Mouse (Mus musculus) lung, adult 2 months (tissue): Measurements from ENCODE around the gene Bcas3. TPM values are rescaled to one million over a fixed set of nuclear protein-coding genes. Genes with fewer than 3 reads are reported as not detected.

ENCODE experiments used
- DNase-seq: peaks from one replicate; pipeline ENCODE4 v3.0.0; 2022
- H3K4me1 ChIP-seq: fragments of 200-500 bp; 2 replicates; pipeline ENCODE4 v1.6.1; 2011; ENCODE audit warnings: low read length; ENCODE audit not compliant: control insufficient read depth, insufficient read depth
- H3K4me3 ChIP-seq: fragments of 200-500 bp; replicated peaks from 2 replicates; pipeline ENCODE3; 2011; ENCODE audit warnings: low read depth, mild to moderate bottlenecking, control low read depth, low read length; ENCODE audit errors: extremely low read depth
- CTCF ChIP-seq: fragments of 200-500 bp; IDR thresholded peaks from 2 replicates; pipeline ENCODE4 v1.5.1; 2011; ENCODE audit warnings: mild to moderate bottlenecking, low read length, control low read depth; ENCODE audit not compliant: insufficient read depth
- POLR2A ChIP-seq: fragments of 200-500 bp; IDR thresholded peaks from 2 replicates; pipeline ENCODE4 v1.6.1; 2011; ENCODE audit warnings: low read depth, mild to moderate bottlenecking, control low read depth, low read length, borderline replicate concordance; ENCODE audit errors: extremely low read depth
- WGBS: fragments of 180-500 bp; shearing (Covaris S2); methylation state at CpG from one replicate; pipeline ENCODE4 v1.1.7; 2018; 5-methylcytosine and 5-hydroxymethylcytosine counted together
- polyA plus RNA-seq: library from polyadenylated mRNA; depleted of rRNA; stranded (reverse); fragments of >200 nt; gene quantifications from 2 replicates; pipeline ENCODE4 v1.2.3, GENCODE M21; 2012

The Bcas3 gene
- polyA plus RNA-seq, 1 experiment, result 55.7 TPM

DNA sequence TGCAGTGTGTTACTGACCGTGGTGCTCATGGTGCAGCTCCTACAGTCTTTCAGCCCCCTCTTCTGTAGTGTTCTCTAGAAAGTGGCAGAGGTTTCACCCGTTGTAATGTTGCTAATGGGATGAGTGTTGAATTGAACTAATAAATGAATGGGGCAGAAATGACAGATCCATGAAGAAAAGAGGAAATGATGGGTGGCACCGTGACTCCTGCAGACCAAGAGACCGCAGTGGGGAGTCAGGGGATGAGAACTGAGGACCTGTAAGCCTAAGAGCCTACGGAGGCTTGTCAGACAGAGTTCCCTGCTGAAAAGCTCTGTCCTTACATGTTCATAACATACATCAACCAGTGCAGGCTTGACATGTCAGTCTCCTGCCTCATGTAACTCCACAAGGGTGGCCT, 336.3 kb downstream of the Bcas3 start:
- TF ChIP-seq CTCF (no peak), POLR2A (no peak)
- Histone ChIP-seq H3K4me3 (no peak overlapping the region), H3K4me1 (peaks cover 4% of the 10 kb centered on the region; the same call in 1 of the 2 replicates)
- DNase-seq, result no peak
- WGBS, result 91% methylated on average over 5 of the region's 5 CpGs

DNA sequence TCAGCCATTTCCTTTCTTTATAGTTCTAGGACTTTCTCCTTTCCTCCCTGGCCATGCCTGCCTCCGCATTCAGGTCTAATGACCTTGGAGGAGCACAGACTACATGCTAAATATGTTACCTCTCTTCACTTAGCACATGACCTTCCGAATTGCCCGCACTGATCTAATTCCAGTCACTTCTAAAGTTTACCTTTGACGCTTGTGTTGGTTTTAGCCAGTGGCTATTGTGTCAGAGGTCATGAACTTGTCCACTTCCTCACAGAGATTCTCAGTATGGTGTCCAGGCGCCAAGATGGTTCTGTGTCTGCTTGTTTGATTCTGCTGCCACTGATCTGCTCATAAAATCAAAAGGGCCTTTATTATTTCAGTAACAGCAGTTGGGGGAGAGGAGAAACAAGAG, 338.3 kb downstream of the Bcas3 start:
- DNase-seq, result no peak
- Histone ChIP-seq H3K4me1 (0 out of 2 replicates have a peak, but pooled peaks cover 2% of the 10 kb centered on the region), H3K4me3 (no peak overlapping the region)
- TF ChIP-seq POLR2A (no peak), CTCF (no peak)
- WGBS, result 44% methylated on average over 5 of the region's 5 CpGs

DNA sequence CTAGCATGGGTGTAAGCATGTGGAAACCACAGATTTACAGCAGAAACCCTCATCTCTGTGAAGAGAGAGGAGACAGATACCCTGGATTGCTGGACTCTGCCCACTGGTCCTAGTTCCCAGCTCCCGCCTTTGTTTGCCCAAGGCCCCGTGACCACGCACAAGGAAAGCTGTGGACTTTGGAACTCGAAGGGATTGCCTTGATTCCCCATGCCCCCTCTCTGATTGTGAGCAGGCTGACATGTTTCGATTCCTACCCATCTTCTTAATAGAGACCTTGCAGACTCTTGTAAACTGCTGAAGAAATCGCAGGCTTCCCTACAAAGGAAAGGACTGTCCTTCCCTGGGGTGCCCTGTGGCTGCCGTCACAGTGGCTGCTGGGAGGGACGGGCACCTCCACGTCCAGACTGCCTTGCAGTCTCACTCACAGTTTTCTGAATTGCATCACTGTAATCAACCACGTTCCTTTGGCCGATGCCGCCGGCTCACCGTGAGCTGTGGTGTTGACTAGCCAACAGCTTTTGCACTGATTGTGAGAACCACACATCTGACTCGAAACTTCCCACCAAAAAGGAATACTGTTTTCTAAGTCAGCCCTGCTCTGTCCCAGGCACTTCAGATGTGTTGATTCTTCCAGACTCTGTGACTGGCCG, 342.8 kb downstream of the Bcas3 start:
- 65% methylated on average over 16 of the region's 16 CpGs for WGBS
- no peak for TF ChIP-seq POLR2A
- TF ChIP-seq CTCF, result no peak
- peak; percentile 37 for DNase-seq
- Histone ChIP-seq H3K4me3 (no peak overlapping the region), H3K4me1 (0 out of 2 replicates have a peak, but pooled peaks cover 2% of the 10 kb centered on the region)

DNA sequence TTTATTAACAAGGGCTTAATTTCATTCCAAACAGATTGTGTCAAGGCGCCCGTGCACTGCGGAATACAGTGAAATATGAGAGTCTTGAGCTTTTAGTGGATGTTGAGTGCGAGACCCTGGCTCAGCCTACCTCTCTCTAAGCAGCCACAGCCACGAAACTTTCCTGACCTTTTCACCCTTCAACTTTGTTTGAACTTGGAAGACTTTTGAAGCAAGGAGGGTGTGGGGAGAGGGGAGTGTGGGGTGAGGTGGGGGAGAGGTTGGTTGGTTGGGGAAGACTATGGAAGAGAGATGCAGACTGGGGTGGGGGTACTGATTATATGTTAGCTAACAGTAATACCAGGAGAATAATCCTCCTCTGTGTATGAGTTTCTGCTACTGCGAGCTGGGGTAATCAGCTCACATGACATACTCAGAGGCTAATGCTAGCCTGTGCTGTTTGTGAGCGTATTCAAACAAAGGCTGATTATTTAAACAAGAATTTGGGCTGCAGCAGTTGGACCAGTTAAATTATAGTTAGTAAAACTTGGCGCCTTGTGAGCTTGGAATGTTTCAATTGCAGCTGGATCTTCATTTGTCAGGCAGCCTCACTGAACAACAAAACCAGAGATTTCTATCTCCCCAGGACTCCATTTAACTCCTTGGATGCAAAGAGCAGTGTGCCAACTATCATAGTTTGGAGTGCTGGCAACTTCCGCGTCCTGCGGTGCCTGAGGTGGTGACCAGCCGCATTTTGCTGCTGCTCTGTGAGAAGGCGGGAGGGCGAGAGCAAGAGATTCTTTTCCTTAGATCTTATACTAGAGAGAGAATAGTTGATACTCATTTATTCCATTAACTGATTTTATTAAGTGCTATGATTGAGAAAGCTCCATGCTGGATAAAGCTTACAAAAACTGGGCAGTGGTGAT, 343.8 kb downstream of the Bcas3 start:
- Histone ChIP-seq H3K4me1 (no peaks in the 10 kb centered on the region), H3K4me3 (no peak overlapping the region)
- no peak for DNase-seq
- 52% methylated on average over 14 of the region's 14 CpGs for WGBS
- TF ChIP-seq POLR2A, result no peak
- no peak for TF ChIP-seq CTCF

DNA sequence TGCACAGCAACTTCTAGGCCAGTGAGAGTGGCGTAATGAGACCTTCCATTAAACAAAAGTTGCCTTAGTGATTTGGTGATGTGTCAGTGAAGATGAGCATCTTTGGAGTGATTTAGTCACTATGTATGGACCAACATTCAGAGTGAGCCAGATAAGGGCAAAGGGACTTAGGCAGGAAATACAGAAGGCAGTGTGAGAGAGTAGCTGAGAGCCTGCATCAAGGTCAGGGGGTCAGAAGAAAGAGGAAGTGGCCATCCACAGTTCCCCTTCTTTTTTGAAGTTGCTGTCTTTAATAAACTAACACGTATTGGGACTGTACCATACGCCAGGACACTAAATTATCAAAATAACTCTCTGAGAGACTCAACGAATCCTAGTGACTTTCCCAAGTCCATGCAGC, 344.5 kb downstream of the Bcas3 start:
- WGBS, result 75% methylated on average over 4 of the region's 4 CpGs
- no peak for DNase-seq
- Histone ChIP-seq H3K4me3 (no peak overlapping the region), H3K4me1 (no peaks in the 10 kb centered on the region)
- no peak for TF ChIP-seq POLR2A
- no peak for TF ChIP-seq CTCF

DNA sequence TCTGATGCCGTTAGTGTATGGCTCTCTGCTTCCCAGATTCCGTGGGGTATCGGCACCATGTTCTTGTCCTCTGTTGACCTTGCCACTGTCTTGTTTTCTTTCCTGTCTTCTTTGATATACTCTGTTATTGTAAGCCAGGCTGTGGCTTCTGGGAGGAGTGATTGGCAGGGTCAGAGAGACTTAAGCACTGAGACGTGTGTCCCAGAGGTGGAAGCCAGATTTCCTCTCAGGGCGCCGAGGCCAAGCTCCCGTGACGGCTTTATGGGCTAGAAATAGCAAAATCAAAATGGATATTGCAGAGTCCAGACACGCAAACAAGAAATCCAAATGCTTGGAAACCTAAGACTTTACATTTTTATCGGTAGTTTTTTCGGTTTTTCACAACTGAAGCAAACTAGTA, 345.3 kb downstream of the Bcas3 start:
- H3K4me1 ChIP-seq, result no peaks in the 10 kb centered on the region
- DNase-seq, result no peak
- H3K4me3 ChIP-seq, result no peak overlapping the region
- 77% methylated on average over 11 of the region's 11 CpGs for WGBS
- TF ChIP-seq POLR2A, result no peak

DNA sequence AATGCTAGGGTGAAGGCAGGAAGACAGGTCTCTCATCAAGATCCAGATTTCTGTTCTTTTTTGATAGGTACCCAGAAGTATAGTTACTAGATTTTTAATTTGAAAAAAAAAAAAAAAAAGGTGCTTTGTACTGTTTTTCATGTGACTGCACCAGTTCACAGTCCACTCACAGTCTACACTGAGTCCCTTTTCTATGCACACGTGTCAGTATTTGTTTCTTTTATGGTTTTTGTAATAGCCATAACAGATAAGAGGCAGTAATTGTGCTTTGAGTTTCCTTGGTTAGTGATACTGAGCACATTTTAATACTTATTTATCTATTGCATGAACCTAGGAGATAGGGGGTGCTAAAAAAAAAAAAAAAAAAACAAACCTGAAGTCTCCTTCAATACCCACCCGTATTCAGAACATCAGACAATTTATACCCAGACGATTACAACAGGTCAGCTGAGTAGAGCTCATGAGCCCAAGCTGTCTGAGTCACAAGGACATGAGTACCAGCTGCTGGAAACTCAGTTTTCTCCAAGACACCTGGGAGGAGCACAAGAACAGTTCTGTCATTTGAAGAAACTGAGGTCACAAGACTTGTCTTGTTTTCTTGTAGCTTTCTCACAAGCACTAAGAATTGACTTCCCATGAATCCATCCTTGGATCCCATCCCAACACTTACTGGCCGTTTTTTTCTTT, 351.2 kb downstream of the Bcas3 start:
- TF ChIP-seq POLR2A (no peak), CTCF (no peak)
- 61% methylated on average over 4 of the region's 4 CpGs for WGBS
- no peak overlapping the region for H3K4me3 ChIP-seq

DNA sequence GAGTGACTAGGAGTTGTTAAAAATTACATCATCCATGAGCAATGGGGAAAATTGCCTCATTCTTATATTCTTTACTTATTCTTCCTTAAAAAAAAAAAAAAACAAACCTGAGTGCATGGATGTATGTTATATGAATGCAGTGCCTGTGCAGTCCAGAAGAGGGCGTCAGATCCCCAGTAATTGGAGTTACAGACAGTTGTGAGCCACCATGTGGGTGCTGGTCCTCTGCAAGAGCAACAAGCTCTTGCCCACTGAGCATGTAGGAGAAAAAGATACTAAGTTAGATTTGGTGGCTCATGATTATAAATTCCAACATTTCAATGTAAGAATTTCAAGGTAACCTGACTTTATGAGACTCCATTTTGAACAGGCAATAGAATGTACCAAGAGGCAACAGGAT, 353.7 kb downstream of the Bcas3 start:
- H3K4me1 ChIP-seq, result no peaks in the 10 kb centered on the region
- 46% methylated on average over 1 of the region's 1 CpGs for WGBS
- H3K4me3 ChIP-seq, result no peak overlapping the region
- TF ChIP-seq CTCF (peak; percentile 24; the same call in 1 of the 2 replicates), POLR2A (no peak)
- no peak for DNase-seq

More for the DNA sequence above, 351.2 kb downstream of the Bcas3 start:
- H3K4me1 ChIP-seq, result no peaks in the 10 kb centered on the region
- no peak for DNase-seq

DNA sequence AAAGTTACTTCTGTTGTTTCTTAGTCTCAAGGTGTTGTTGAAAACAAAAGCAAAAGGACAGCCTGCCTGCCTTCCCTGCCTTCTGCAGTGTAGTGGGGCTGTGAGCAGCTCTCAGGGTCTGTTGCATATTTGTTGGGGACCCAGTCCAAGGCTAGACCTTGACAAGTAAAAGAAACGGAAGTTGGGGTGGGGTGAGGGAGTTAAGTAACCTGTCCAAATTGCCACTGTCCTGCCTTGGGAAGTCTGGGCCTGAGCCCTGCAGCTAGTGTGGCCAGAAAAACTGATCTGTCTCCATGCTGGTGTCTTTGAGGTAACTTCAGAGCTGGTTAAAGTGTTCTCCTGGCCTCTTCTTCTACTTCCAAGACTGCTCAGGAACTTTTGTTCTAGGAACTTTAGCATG, 354.5 kb downstream of the Bcas3 start:
- Histone ChIP-seq H3K4me3 (no peak overlapping the region), H3K4me1 (0 out of 2 replicates have a peak, but pooled peaks cover under 1% of the 10 kb centered on the region)
- TF ChIP-seq CTCF (no peak), POLR2A (no peak)
- WGBS, result 89% methylated on average over 1 of the region's 1 CpGs
- DNase-seq, result no peak
